In the genomic region with DNA sequence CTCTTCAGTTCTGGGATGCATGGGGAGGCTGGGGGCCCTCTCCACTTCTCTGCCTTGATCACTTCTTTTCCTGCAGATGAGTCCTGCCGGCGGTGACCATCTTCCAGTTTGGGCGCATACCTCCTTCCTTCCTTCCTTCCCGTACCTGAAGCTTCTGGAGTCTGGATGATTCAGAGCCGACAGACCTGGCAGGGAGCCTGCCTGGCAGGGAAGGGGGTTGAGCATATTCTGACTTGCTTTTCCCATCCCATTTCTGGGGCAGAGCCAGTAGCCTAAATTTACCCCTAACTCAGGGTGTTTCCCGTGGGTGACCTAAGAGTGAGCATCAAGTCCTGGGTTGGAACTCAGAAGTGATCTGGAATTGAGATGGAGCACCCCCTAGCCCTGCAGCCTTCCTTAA, we compare ENCODE assay signal across 14 mouse cellular contexts. TPM values are rescaled to one million over a fixed set of nuclear protein-coding genes. Genes with fewer than 3 reads are reported as not detected.
DNase-seq lines count a peak whose midpoint lies in the region.
"Had no signal": no experiment of that assay in that cellular context is flagged by ENCODE, and none has a peak within 500 bp of the region (broad histone marks: within the 10 kb centered on the region; RNA-seq: fewer than 3 reads in every experiment).

No protein-coding gene starts in this region.

- H3K4me3 ChIP-seq in brown adipose tissue, adult 24 weeks (ENCODE audit: insufficient read depth, low read depth, low read length) = no peak overlapping the region
- H3K4me3 ChIP-seq: embryonic facial prominence, embryonic 13.5 days; forebrain, embryonic 13.5 days had no signal

- 0 out of 2 replicates have a peak overlapping the region, but pooled peaks have one; percentile 10 for H3K27ac ChIP-seq in brown adipose tissue, adult 24 weeks (replicated peaks; ENCODE audit: low read depth, low read length)
- H3K27ac ChIP-seq: embryonic facial prominence, embryonic 13.5 days; forebrain, embryonic 13.5 days had no signal

- 0 out of 2 replicates have a peak, but pooled peaks cover 2% of the 10 kb centered on the region for H3K4me1 ChIP-seq in brown adipose tissue, adult 24 weeks (ENCODE audit: control insufficient read depth, insufficient read depth, insufficient read length, low read length)

- DNase-seq in cerebellum, postnatal 36 days = peak; percentile 23 to 30
- no peak for DNase-seq in cerebellum, adult 11-12 months
- DNase-seq in left cerebral cortex, adult 18-20 months (ENCODE audit: low spot score in 2 of 2) = peak; percentile 50 to 56
- no peak for DNase-seq in left cerebral cortex, adult 11 months (ENCODE audit: low spot score)
- DNase-seq in right cerebral cortex, postnatal 10 days (ENCODE audit: low spot score in 2 of 2) = peak; percentile 65 to 67
- DNase-seq in urinary bladder, postnatal 36 days (ENCODE audit: low spot score in 2 of 2) = no peak
- no peak for DNase-seq in adipocyte (ENCODE audit: low spot score)
- DNase-seq: cerebellum, adult 8-10 months; gastrocnemius, postnatal 25 days; lung, adult 2 months; thymus, adult 2 months had no signal

RNA-seq across cellular contexts. Expression of a gene that starts 4.9 kb away (rescaled TPM):
- total RNA-seq in left cerebral cortex, adult 18-20 months (2021) = 10 to 100 TPM; 30.6 to 32.3 TPM
- 17.0 and 26.4 TPM in 2 replicates for polyA plus RNA-seq in brown adipose tissue, adult 24 weeks (2012; ENCODE audit: insufficient read depth, insufficient read length, missing spikeins)

RNA-seq across cellular contexts. Expression of a gene that starts 9.3 kb away (rescaled TPM):
- 1 to 10 TPM; 8.9 to 9.1 TPM for total RNA-seq in left cerebral cortex, adult 18-20 months (2021)
- 7.4 and 8.8 TPM in 2 replicates for polyA plus RNA-seq in brown adipose tissue, adult 24 weeks (2012; ENCODE audit: insufficient read depth, insufficient read length, missing spikeins)

RNA-seq across cellular contexts. Expression of a gene that starts 13.6 kb away (rescaled TPM):
- total RNA-seq in left cerebral cortex, adult 18-20 months (2021) = 1 to 10 TPM; 2.0 to 2.6 TPM
- 1.4 and 2.8 TPM in 2 replicates for polyA plus RNA-seq in brown adipose tissue, adult 24 weeks (2012; ENCODE audit: insufficient read depth, insufficient read length, missing spikeins)

RNA-seq across cellular contexts. Expression of a gene that starts 22.5 kb away (rescaled TPM):
- total RNA-seq in left cerebral cortex, adult 18-20 months (2021) = 10 to 100 TPM; 56.4 to 57.5 TPM
- 125 and 142 TPM in 2 replicates for polyA plus RNA-seq in brown adipose tissue, adult 24 weeks (2012; ENCODE audit: insufficient read depth, insufficient read length, missing spikeins)

RNA-seq across cellular contexts. Expression of a gene that starts 33.4 kb away (rescaled TPM):
- total RNA-seq in left cerebral cortex, adult 18-20 months (2021) = 10 to 100 TPM; 17.6 to 17.7 TPM
- polyA plus RNA-seq in brown adipose tissue, adult 24 weeks (2012; ENCODE audit: insufficient read depth, insufficient read length, missing spikeins) = 3.0 and 3.3 TPM in 2 replicates

Comparison
In these comparisons a context has a peak if more than half of its experiments do, and no peak if none do; other contexts are left out.
1. DNase-seq: peak in cerebellum, postnatal 36 days (2 of 2), left cerebral cortex, adult 18-20 months (2 of 2) and right cerebral cortex, postnatal 10 days (2 of 2); none in cerebellum, adult 11-12 months (single experiment), left cerebral cortex, adult 11 months (single experiment), urinary bladder, postnatal 36 days (0 of 2) and adipocyte (single experiment).